Mouse (Mus musculus) heart, embryonic 14.5 days (tissue): Measurements from ENCODE around the gene Il17rb. TPM values are rescaled to one million over a fixed set of nuclear protein-coding genes. Genes with fewer than 3 reads are reported as not detected.

Source experiments
- ATAC-seq: fragments of 200-750 bp; cut with Nextera tagmentation; 2 replicates; pipeline ENCODE4 v1.8.0; 2017; ENCODE audit warnings: low read depth, moderate TSS enrichment; ENCODE audit not compliant: insufficient number of reproducible peaks, insufficient read depth, low FRiP score
- H3K27ac ChIP-seq, 2 experiments: fragments of 200-500 bp in 1 of 2; fragments of 300-500 bp in 1 of 2; sonication (generic) in 1 of 2; replicated peaks in 1 of 2; 2 replicates each; pipeline ENCODE4 v1.5.1; 2012 to 2014; ENCODE audit warnings: low read depth in 2 of 2, low read length in 2 of 2, control low read depth in 1 of 2, mild to moderate bottlenecking in 1 of 2, mixed read lengths in 1 of 2; ENCODE audit not compliant: control insufficient read depth in 1 of 2, insufficient read depth in 1 of 2
- H3K27me3 ChIP-seq: fragments of 300-500 bp; sonication (generic); 2 replicates; pipeline ENCODE4 v1.6.1; 2014; ENCODE audit warnings: mild to moderate bottlenecking, low read length, control low read depth; ENCODE audit not compliant: control insufficient read depth, insufficient read depth
- H3K36me3 ChIP-seq: fragments of 300-500 bp; sonication (generic); 2 replicates; pipeline ENCODE4 v1.6.1; 2014; ENCODE audit warnings: mild to moderate bottlenecking, control low read depth, low read length, mixed read lengths; ENCODE audit not compliant: control insufficient read depth, insufficient read depth
- H3K4me1 ChIP-seq, 2 experiments: fragments of 200-500 bp in 1 of 2; fragments of 300-500 bp in 1 of 2; sonication (generic) in 1 of 2; 2 replicates each; pipeline ENCODE4 v1.6.1; 2012 to 2014; ENCODE audit warnings: low read length in 2 of 2, control low read depth in 1 of 2, mixed read lengths in 1 of 2; ENCODE audit not compliant: control insufficient read depth in 2 of 2, insufficient read depth in 2 of 2
- H3K4me2 ChIP-seq: fragments of 300-500 bp; sonication (generic); 2 replicates; pipeline ENCODE4 v1.6.1; 2014; ENCODE audit warnings: mild to moderate bottlenecking, low read length
- H3K4me3 ChIP-seq, 2 experiments: fragments of 200-500 bp in 1 of 2; fragments of 300-500 bp in 1 of 2; sonication (generic) in 1 of 2; 2 replicates each; pipeline ENCODE4 v1.5.1; 2012 to 2014; ENCODE audit warnings: low read length in 2 of 2, mild to moderate bottlenecking in 2 of 2, control low read depth in 1 of 2, low read depth in 1 of 2, moderate library complexity in 1 of 2; ENCODE audit not compliant: control insufficient read depth in 1 of 2, insufficient read depth in 1 of 2
- H3K9ac ChIP-seq: fragments of 300-500 bp; sonication (generic); 2 replicates; pipeline ENCODE4 v1.6.1; 2014; ENCODE audit warnings: mild to moderate bottlenecking, low read length
- H3K9me3 ChIP-seq: fragments of 300-500 bp; sonication (generic); 2 replicates; pipeline ENCODE4 v1.6.1; 2016; ENCODE audit warnings: low read length, control low read depth; ENCODE audit not compliant: control insufficient read depth
- WGBS: fragments of 180-500 bp; shearing (Covaris S2); extraction: QIAGEN DNeasy Blood & Tissue Kit; methylation state at CpG from one replicate; pipeline ENCODE4 v1.1.7; 2014; 5-methylcytosine and 5-hydroxymethylcytosine counted together
- microRNA-seq: library from miRNA; unstranded; fragments of <30 nt; microRNA quantifications from one replicate; pipeline ENCODE4, GENCODE M21; 2016
- polyA plus RNA-seq: library from polyadenylated mRNA; unstranded; fragments of >200 nt; fragmentation: Nextera tagmentation; extraction: Ambion mirVana; gene quantifications from 2 replicates; pipeline ENCODE4 v1.2.1, GENCODE M21; 2014

Gene Il17rb
- polyA plus RNA-seq, 1 experiment from 2014 or later: 0.36 TPM

GRCm38 (mm10) chr14:29946761-29947309 lies 61.9 kb downstream of the Il17rb start:
- no peak overlapping the region for H3K4me3 ChIP-seq
- WGBS: 51% methylated on average over 5 of the region's 5 CpGs
- H3K27ac ChIP-seq: no peak overlapping the region
- ATAC-seq: no peak
- H3K9ac ChIP-seq: no peak overlapping the region
- H3K4me1 ChIP-seq: no peaks in the 10 kb centered on the region
- H3K4me2 ChIP-seq: no peak overlapping the region
- peaks cover 3% of the 10 kb centered on the region; the same call in 1 of the 2 replicates for H3K9me3 ChIP-seq
- H3K36me3 ChIP-seq: no peaks in the 10 kb centered on the region
- peaks cover 5% of the 10 kb centered on the region; the same call in 1 of the 2 replicates for H3K27me3 ChIP-seq

Small RNA genes within 50 kb of the gene (microRNA-seq; reads per million reads assigned to microRNA genes)
- gene Mir6947: not detected

Other genes with a start within 250 kb of the Il17rb start
- gene Selenok, start 40.6 kb downstream of the Il17rb start, polyA plus RNA-seq: 170 and 183 TPM in 2 replicates
- gene Actr8, start 30.6 kb downstream of the Il17rb start, polyA plus RNA-seq: 43.1 and 44.0 TPM in 2 replicates
- 0.19 and 0.45 TPM in 2 replicates for gene Chdh, start 127 bp upstream of the Il17rb start, polyA plus RNA-seq